Mouse (Mus musculus) testis, postnatal 10 days (tissue): ENCODE data around the gene Tnp1.

Experiments
- DNase-seq: peaks from one replicate; pipeline ENCODE4 v3.0.0; 2021; ENCODE audit warnings: low spot score

Tnp1 gene

DNA sequence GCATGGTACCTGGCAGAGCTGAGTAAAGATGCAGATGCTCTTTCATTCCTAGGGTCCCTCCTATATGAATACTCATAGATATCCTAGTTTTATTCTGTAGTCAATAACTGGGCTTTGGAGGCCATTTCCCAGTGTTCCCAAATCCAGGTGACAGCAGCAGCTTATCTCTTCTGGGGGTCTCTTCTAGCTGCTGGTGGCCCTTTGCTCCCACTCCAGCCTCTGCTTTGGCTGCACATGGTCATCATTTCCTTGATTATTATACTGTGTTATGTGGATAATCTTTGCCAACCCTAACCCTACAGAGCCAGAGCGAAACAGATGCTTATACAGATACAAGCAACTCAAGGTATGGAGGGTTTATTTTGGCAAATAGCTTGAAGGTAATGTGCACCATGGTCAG is 8.9 kb downstream of the Tnp1 start:
- no peak for DNase-seq

GRCm38 (mm10) chr1:73004890-73005289 is 10.8 kb downstream of the Tnp1 start:
- DNase-seq: no peak

GRCm38 (mm10) chr1:73002637-73003036 is 13.1 kb downstream of the Tnp1 start:
- DNase-seq: no peak

- DNase-seq: no peak
Measured at GRCm38 (mm10) chr1:73001961-73002360, 13.7 kb downstream of the Tnp1 start.

GRCm38 (mm10) chr1:72994751-72995528 is 20.8 kb downstream of the Tnp1 start:
- DNase-seq: no peak

DNA sequence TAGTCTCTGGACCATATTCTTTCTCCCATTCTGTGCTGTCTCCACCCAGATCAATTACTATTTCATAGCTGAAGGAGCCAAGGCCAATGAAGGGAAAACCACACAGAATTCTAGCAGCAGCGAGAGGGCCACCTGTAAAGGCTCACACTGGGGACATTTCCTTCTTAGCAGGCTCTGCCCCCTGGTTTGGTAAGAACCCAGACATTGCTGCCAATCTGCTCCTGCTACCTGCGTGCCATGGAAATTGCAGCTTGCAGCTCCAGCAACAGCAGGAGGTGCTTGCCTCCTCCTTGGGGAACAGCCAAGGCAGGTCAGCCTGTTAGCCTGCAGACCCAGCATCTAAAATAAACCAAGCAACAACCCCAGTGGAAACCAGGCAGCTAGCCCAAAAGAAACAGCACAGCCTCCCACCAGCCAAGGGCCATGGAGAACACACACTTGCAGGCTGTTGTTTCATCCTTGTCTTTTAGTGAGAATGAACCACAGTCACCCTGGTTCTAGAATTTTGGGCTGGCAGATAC is 22.7 kb downstream of the Tnp1 start:
- DNase-seq: no peak

GRCm38 (mm10) chr1:72992209-72992608 is 23.5 kb downstream of the Tnp1 start:
- DNase-seq: no peak

DNA sequence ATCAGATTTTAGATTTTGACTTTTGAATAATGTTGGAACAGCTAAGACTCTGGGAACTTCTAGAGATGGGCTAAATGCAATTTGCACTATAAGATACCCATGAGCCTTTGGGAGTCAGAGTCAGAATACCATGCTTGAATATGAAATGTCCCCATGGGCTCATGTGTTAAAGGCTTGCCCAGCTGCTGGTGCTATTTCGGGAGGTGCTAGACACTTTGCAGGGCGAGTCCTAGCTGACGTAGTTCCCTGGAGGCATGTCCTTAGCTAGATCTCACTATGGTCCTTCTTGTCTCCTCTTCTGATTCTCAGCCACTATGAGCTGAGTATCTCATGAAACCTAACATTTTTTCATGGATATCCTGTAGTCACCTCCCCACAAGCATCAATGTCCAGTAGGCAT is 26.8 kb downstream of the Tnp1 start:
- no peak for DNase-seq

GRCm38 (mm10) chr1:72986715-72987114 is 29.0 kb downstream of the Tnp1 start:
- no peak for DNase-seq

DNA sequence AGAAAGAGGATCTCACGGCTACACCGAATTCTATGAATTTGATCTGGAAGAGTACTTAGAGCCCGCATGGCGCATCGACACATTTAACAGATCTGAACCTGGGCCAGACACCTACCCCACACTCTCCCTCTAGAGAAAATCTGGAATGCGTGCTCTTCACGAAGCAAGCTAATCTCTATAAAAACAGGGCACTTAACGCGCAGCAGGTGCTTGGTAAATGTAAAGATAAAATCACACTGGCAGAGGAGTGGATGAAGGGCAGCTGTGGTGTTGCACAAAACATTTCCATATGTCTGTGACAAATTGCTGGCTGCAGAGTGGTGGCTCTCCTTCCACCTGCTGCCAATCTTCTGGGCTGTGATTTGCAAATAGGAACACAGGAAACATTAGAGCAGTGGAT is 36.8 kb downstream of the Tnp1 start:
- DNase-seq: no peak

DNA sequence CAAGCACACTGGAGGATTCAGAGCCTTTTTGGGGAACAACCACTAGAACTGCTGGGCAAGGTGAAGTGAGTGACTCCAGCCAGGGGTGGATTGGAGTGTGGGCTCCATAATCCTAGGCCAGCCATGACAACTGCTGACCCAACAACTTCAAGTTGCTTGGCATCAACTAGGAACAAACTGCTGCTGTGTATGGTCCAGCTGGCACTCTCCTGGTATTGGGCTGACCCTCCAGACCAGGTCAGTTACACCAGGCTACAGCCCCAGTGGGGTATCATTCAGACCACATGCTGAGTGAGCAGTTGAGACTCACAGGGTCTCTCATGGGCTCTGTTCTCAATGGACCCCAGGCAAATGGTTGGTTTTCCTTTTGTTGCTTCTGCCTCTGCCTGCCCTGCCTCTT is 41.5 kb downstream of the Tnp1 start:
- no peak for DNase-seq

- peak; percentile 69 for DNase-seq
Measured at GRCm38 (mm10) chr1:72970461-72970860, 45.2 kb downstream of the Tnp1 start.

DNA sequence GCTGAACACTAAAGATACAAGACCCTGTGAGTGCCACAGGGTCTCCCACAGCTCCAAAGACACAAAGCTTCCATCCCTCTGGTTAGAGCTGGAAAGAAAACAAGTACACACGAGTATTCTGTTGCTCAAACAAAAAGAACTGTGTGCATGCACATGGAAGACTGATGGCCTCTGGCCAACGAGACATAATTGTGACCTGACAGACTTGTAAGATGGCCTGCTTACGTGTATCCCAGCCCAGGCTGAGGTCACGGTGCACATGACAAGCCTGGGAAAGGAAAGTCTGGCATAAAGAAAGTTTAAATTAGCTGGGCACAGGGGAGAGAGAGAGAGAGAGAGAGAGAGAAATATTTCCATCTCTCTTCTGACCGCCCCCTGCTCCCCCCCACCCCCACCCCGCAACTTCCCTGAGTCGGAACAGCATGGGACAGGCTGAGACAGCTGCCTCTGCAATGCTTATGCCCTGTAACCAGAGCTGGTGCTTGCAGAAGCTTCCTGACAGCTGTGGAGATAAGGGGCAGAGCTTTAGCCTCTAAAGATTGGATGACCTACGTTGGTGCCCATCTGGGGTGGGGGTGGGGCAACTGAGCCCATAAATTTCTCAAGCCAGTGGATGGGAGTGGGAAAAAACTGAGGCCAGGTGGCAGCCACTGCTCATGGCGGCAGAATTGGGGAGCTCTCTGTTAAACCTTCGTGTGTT is 46.4 kb downstream of the Tnp1 start:
- DNase-seq: no peak

DNA sequence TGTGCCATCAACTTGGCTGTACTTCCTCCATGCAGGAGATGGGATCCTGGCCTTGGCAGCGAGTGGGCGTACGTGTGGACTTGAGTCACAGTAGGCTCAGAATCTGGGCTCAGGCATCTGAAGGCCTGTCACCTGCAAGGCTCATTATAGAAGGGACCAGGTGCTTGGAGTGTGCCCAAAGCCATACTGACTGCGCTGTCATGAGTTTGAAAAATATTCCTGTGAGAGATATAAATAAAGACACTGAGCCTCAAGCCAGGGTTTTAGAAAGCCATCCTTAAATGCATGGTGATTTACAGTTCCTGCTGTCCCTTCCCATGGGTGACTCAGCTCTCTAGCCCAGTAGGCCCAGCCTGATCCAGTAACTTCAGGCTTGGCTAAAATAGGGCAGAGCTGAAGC is 49.3 kb downstream of the Tnp1 start:
- DNase-seq: no peak
